Mouse (Mus musculus) embryonic stem cell, embryonic (primary cell): ENCODE measurements at regions not wholly inside any gene's neighbourhood (a gene's known extent, or its start where the extent isn't known, plus 50 kb on each side); places are given as distances from the start of the nearest gene placed in this dataset.

Experiments
- CTCF ChIA-PET, 4 experiments: fragments of 300-600 bp in 2 of 4; fragments of 350-600 bp in 2 of 4; sonication (Branson Sonifier 250); formaldehyde crosslinking; loops; one replicate each; lab custom pipeline; 2022; ENCODE audit warnings: inconsistent platforms in 2 of 4; lab: Charles Lee
- POLR2A ChIA-PET, 4 experiments: fragments of 300-600 bp in 2 of 4; fragments of 350-600 bp in 2 of 4; sonication (Branson Sonifier 250); formaldehyde crosslinking; loops; one replicate each; lab custom pipeline; 2022; ENCODE audit warnings: antibody characterized with exemption in 4 of 4, inconsistent platforms in 1 of 4; lab: Charles Lee

DNA sequence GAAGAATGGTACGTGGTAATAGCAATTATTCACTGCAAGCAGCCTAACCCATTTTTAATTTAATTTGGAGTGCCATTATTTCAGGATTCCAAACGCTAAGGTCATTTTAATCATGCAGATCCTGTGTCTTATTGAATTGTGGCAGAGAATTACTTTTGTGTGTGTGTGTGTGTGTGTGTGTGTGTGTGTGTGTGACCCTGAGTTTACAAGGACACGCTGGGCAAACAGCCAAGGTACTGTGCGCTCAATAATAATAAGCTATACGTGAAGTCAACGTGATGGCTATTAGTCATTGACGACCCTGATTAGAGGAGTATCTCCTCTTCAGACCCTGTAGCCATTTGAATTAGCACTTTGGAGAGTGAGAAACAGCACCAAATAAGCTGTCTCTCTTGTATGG is 144.1 kb downstream of the Klf7 start:
- ChIA-PET POLR2A (interaction anchor here in 1 of 4 experiments (1.4 kb wide), 1 partner anchor 144 kb away, joined by 4 read pairs; the partner anchor contains the start of gene Klf7), CTCF (interaction anchor here in 1 of 4 experiments (0.6 kb wide), 1 partner anchor 60 kb away, joined by 4 read pairs; no protein-coding TSS in a partner anchor)

- POLR2A ChIA-PET: interaction anchor here in 1 of 4 experiments (1.4 kb wide), 1 partner anchor 144 kb away, joined by 4 read pairs; the partner anchor contains the start of gene Klf7
- CTCF ChIA-PET: no interaction called here
Observed at GRCm38 (mm10) chr1:63977302-63977888, 144.7 kb downstream of the Klf7 start.

GRCm38 (mm10) chr1:63976862-63977261 is 145.2 kb downstream of the Klf7 start:
- CTCF ChIA-PET: no interaction called here
- POLR2A ChIA-PET: no interaction called here

GRCm38 (mm10) chr1:63967849-63968248 is 154.2 kb downstream of the Klf7 start:
- ChIA-PET CTCF (no interaction called here), POLR2A (interaction anchor here in 1 of 4 experiments (1.9 kb wide), 1 partner anchor 154 kb away, joined by 6 read pairs; the partner anchor contains the start of gene Klf7)

DNA sequence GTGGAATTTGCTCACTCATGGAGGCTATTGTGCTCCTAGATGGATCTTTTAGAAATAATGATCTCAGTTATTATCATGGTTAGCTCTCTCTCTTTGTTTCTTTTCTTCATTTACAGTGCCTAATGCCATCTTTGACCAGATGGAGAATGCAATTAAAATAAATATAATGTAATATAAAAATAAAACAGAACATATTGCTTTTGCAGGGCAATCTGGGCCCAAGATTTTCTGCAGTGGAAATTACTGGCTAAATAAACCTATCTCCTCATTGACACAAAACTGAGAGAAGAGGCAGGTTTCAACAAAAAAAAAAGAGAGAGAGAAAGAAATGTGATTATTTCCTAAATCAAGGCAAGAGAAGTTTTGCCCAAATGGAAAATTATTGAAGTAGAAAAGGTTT is 156.6 kb downstream of the Klf7 start:
- CTCF ChIA-PET: no interaction called here
- POLR2A ChIA-PET: no interaction called here

- ChIA-PET POLR2A (no interaction called here), CTCF (interaction anchor here in 2 of 4 experiments (0.5 to 0.6 kb wide), 2 partner anchors 157 to 441 kb away, joined by 3 read pairs; no protein-coding TSS in a partner anchor)
Observed at GRCm38 (mm10) chr1:63964519-63964918, 157.6 kb downstream of the Klf7 start.

- ChIA-PET CTCF (no interaction called here), POLR2A (interaction anchor here in 2 of 4 experiments (0.6 to 2.9 kb wide), 4 partner anchors 11 to 166 kb away, joined by 3 to 9 read pairs (median 6); partner anchors contain the start of gene Klf7 (in 1 of the 2))
Observed at GRCm38 (mm10) chr1:63955701-63956355, 166.3 kb downstream of the Klf7 start.

GRCm38 (mm10) chr1:63954876-63955513 is 167.1 kb downstream of the Klf7 start:
- POLR2A ChIA-PET: interaction anchor here in 3 of 4 experiments (1.0 to 2.9 kb wide), 6 partner anchors 10 to 736 kb away, joined by 3 to 9 read pairs (median 6); partner anchors contain the start of genes Klf7 (in 3 of the 3) and Ccnyl1 (in 1 of the 3)
- CTCF ChIA-PET: interaction anchor here in 3 of 4 experiments (0.6 to 1.3 kb wide), 4 partner anchors 166 to 775 kb away, joined by 3 to 5 read pairs (median 3); partner anchors contain the start of gene Klf7 (in 1 of the 3)

DNA sequence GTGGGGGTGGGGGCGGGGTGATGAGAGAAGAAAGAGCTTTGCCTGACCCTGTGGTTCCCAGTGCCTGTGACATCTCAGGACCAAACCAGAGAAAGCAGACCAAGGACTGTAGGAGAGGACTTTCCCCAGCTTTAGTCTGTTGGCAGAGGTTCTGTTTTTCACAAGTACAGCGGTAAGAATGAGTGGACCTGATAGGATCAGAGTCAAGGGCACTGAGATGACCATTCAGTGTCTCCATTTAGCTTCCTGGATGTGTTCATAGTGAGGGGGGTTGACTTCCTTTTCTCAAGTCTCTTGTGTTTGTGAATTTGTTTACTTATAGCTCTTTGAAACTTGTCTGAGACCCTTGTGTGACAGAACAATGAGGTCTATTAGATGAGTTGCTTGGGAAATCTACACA is 167.9 kb downstream of the Klf7 start:
- ChIA-PET CTCF (interaction anchor here in 3 of 4 experiments (0.5 to 1.3 kb wide), 9 partner anchors 18 to 1003 kb away, joined by 3 to 6 read pairs (median 3); partner anchors contain the start of gene Klf7 (in 1 of the 3)), POLR2A (interaction anchor here (0.6 to 2.9 kb wide), 12 partner anchors 9 to 736 kb away, joined by 3 to 9 read pairs (median 4); partner anchors contain the start of genes Klf7 (in 3 of the 4) and Ccnyl1 (in 2 of the 4))

GRCm38 (mm10) chr1:63953229-63953883 is 168.7 kb downstream of the Klf7 start:
- ChIA-PET POLR2A (interaction anchor here in 3 of 4 experiments (0.6 to 2.9 kb wide), 11 partner anchors 8 to 737 kb away, joined by 3 to 9 read pairs (median 5); partner anchors contain the start of genes Klf7 (in 3 of the 3) and Ccnyl1 (in 2 of the 3)), CTCF (interaction anchor here in 3 of 4 experiments (0.6 to 1.3 kb wide), 7 partner anchors 156 to 1004 kb away, joined by 3 to 6 read pairs (median 4); partner anchors contain the start of gene Klf7 (in 1 of the 3))

DNA sequence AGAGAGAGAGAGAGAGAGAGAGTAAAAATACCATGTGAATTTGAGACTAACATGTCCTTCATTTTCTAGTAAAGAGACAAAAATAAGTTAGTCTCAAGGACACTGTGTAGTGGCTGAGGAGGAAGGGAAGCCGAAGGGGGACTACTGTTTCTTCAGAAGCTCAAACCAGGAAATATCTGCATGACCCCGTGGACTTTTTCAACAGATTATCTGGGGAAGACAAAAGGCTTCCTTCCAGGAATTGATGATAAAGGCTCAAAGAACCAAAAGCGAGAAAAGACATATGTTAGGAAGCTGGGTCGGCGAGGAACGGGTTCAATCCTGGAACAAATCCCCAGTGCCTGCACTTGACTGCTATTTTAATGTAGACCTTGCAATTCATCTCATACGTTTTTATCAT is 170.4 kb downstream of the Klf7 start:
- CTCF ChIA-PET: interaction anchor here in 1 of 4 experiments (1.3 kb wide), 1 partner anchor 494 kb away, joined by 4 read pairs; no protein-coding TSS in a partner anchor
- POLR2A ChIA-PET: interaction anchor here in 2 of 4 experiments (0.6 to 1.3 kb wide), 2 partner anchors 103 to 170 kb away, joined by 3 to 5 read pairs; partner anchors contain the start of gene Klf7 (in 1 of the 2)

DNA sequence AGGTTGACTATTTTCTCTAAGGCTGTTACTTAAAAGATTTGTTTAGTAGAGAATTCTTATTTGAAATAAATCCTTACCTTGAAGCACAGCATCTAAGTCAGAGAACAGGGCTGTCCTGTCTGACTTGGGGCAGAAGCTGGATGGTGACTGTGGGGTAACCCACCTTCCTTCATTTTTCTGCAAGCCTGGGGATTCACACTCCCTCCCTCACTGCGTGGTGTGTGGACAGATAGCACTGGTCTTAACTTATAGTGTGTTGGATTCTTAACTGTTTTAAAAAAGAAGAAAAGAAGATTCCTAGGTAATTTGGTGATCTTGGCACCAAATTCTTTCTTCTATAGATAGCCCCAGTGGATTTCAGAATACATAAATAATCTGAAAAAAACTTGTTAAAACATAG is 174.8 kb downstream of the Klf7 start:
- ChIA-PET POLR2A (no interaction called here), CTCF (no interaction called here)

DNA sequence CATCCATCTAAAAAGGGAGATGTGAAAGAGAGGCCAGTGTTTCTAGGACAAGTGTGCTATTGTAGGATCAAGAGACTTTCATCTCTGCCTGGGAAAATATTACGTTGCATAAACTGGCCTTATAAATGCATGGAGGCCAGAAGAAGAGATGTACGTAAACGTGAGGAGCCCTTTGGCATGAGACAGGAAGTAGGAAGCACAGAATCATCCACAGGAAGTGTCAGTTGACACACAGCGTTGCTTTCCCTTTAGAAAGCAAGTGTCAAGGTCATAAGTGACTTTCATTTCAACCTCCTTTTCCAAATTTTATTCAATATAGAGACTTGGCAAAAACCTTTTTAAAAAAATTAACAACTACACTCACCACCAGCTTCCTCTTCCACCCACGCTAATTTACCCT is 175.2 kb downstream of the Klf7 start:
- POLR2A ChIA-PET: no interaction called here
- CTCF ChIA-PET: no interaction called here

DNA sequence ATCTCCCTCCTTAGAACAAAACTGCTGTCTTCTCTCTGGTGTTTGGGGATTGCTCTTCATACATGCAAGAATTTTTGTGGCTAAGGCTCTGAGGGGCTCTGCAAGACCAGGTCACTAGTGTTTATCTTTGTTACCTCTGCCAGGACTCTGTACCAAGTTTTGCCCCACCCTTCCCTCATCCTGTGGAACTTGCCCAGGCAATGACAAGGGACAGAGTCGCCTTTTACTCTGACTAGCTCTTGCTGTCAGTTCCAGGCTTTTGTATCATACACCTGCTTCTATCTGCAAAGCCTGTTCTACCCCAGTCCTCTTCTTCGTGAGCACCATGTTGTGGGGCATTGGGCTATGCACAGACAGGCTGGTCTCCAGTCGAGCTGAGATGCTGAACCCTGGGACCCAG is 175.7 kb upstream of the 4933402D24Rik start:
- CTCF ChIA-PET: interaction anchor here in 1 of 4 experiments (0.8 kb wide), 1 partner anchor 30 kb away, joined by 7 read pairs; no protein-coding TSS in a partner anchor
- POLR2A ChIA-PET: interaction anchor here in 2 of 4 experiments (0.7 to 1.3 kb wide), 4 partner anchors 10 to 1026 kb away, joined by 3 to 9 read pairs (median 3); no protein-coding TSS in a partner anchor

GRCm38 (mm10) chr1:63938416-63938815 is 169.3 kb upstream of the 4933402D24Rik start:
- ChIA-PET CTCF (interaction anchor here in 1 of 4 experiments (0.7 kb wide), 1 partner anchor 403 kb away, joined by 3 read pairs; no protein-coding TSS in a partner anchor), POLR2A (interaction anchor here in 1 of 4 experiments (0.5 to 1.9 kb wide), 2 partner anchors 184 to 302 kb away, joined by 3 to 4 read pairs; partner anchors contain the start of gene Klf7)

DNA sequence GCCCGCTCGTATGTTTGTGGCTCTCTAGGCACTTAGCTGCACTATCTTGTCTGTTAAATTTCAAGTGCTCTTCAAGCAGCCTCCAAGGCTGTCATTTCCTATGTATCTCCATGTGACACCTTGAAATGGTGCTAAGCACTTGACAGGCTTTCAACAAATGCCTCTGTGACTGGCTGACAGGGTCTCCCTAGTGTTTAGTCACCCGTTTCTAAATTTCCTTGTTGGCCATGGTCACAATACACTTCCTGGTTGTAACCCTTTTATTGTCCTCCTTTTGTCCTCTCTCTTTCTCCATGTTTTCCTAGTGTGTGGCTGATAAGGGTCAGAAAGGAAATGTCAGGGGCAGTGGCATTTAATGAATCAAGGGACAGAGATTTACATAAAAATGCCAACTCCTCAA is 168.4 kb upstream of the 4933402D24Rik start:
- ChIA-PET POLR2A (interaction anchor here in 1 of 4 experiments (1.9 kb wide), 1 partner anchor 185 kb away, joined by 4 read pairs; the partner anchor contains the start of gene Klf7), CTCF (interaction anchor here in 1 of 4 experiments (0.7 kb wide), 1 partner anchor 402 kb away, joined by 3 read pairs; no protein-coding TSS in a partner anchor)

DNA sequence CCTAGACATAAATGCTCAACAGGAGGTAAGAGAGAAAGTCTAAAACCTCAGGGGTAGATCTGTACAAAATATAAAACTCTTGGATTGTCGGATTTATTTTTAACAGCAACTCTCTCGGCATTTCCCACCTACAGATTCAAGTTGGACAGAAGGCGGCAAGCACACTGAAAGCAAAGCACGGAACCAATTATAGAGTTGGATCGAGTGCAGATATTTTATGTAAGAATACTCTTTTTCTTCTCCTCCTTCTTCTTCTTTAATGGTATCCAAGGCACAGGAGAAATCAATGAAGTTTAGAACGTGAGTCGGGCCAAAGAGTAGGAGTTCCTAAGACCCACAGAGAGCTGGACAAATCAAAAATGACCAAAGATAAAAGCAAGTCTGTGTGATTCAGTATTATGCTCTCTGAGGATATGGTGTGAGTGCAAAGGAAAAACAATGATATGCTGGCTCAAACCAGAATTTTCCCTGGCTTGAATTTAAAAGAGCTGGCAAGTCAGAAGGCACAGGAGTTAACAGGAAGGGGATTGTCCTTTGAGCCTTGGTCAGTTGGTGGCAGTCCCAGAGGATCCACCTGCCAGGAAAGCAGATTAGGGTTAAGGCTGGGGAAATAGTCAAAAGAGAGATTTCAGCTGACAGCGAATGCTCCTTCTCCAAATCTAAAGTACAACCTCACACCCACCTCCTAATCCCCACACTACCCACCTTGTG is 165.7 kb upstream of the 4933402D24Rik start:
- CTCF ChIA-PET: interaction anchor here in 1 of 4 experiments (0.6 kb wide), 1 partner anchor 229 kb away, joined by 3 read pairs; no protein-coding TSS in a partner anchor
- POLR2A ChIA-PET: no interaction called here
